Mouse (Mus musculus) midbrain, embryonic 15.5 days (tissue): ENCODE results near the gene Lamb3. TPM values are rescaled to one million over a fixed set of nuclear protein-coding genes. Genes with fewer than 3 reads are reported as not detected.
"Not testable (repeated sequence)": the region's sequence is repeated elsewhere in the genome, so short reads cannot be mapped to it uniquely, and the experiment has no call there.

Experiments
- ATAC-seq: fragments of 200-750 bp; cut with Nextera tagmentation; replicated peaks from 2 replicates; pipeline ENCODE4 v1.8.0; 2017; ENCODE audit warnings: moderate TSS enrichment
- H3K27ac ChIP-seq: fragments of 300-500 bp; sonication (generic); 2 replicates; pipeline ENCODE4 v1.5.1; 2015; ENCODE audit warnings: mild to moderate bottlenecking, inconsistent platforms
- H3K27me3 ChIP-seq: fragments of 300-500 bp; sonication (generic); replicated peaks from 2 replicates; pipeline ENCODE4 v1.6.1; 2015; ENCODE audit warnings: inconsistent platforms
- H3K36me3 ChIP-seq: fragments of 300-500 bp; sonication (generic); replicated peaks from 2 replicates; pipeline ENCODE4 v1.6.1; 2015; ENCODE audit warnings: inconsistent platforms
- H3K4me1 ChIP-seq: fragments of 300-500 bp; sonication (generic); 2 replicates; pipeline ENCODE4 v1.6.1; 2015; ENCODE audit warnings: inconsistent platforms
- H3K4me2 ChIP-seq: fragments of 300-500 bp; sonication (generic); 2 replicates; pipeline ENCODE4 v1.6.1; 2015; ENCODE audit warnings: inconsistent platforms, mild to moderate bottlenecking, moderate library complexity
- H3K4me3 ChIP-seq: fragments of 300-500 bp; sonication (generic); 2 replicates; pipeline ENCODE4 v1.5.1; 2015; ENCODE audit warnings: mild to moderate bottlenecking, inconsistent platforms
- H3K9ac ChIP-seq: fragments of 300-500 bp; sonication (generic); 2 replicates; pipeline ENCODE4 v1.6.1; 2015; ENCODE audit warnings: mild to moderate bottlenecking, inconsistent platforms
- H3K9me3 ChIP-seq: fragments of 300-500 bp; sonication (generic); 2 replicates; pipeline ENCODE4 v1.6.1; 2016; ENCODE audit warnings: inconsistent platforms
- WGBS: fragments of 180-500 bp; shearing (Covaris S2); methylation state at CpG from one replicate; pipeline ENCODE4 v1.1.7; 2015; ENCODE audit warnings: mixed read lengths; 5-methylcytosine and 5-hydroxymethylcytosine counted together
- polyA plus RNA-seq: library from polyadenylated mRNA; unstranded; fragments of >200 nt; fragmentation: Nextera tagmentation; extraction: Ambion mirVana; gene quantifications from 2 replicates; pipeline ENCODE4 v1.2.1, GENCODE M21; 2015

Lamb3 gene
- polyA plus RNA-seq, 1 experiment from 2014 or later: 1.1 TPM

DNA sequence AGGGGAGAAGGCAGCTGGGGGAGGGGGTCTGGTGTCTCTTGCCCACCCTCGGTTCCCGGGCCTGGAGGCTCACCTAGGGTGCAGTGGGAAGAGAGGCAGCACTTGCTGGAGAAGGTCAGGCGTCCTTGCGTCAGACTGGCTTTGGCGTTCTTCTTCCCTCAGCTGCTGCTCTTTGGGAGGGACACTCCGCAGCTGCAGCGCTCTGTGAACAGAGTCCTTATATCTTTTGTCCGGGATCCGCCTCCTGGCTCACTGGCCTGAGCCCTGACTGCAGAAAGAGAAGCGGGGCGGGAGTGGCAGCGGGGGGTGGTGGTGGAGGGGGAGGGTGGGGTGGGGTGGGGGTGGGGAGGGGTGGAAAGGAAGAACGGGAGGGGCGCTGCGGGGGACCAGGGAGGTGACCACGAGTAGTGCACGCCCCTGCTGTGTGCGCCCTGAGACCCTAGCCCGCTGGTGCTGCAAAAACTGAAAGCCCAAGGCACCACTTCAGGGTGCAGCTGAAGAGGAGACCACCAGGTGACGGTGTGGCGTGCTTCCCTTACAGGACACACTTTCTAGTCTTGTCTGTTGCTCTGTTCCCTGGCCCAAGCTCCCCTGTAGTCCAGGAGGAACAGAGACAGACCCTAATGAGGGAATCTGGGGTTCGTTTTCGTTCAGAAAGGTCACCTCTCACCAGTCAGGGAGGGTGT, 65.6 kb downstream of the Lamb3 start, which contains the start of gene G0s2:
G0s2 (minus strand) TSS at position 302 of the 686 bp plus-strand sequence.
- Histone ChIP-seq H3K4me2 (peak within 1 kb of the TSS; percentile 54), H3K27ac (peak within 1 kb of the TSS; percentile 63), H3K4me3 (peak within 1 kb of the TSS; percentile 28), H3K9me3 (no peaks in the 10 kb centered on the region), H3K27me3 (no peaks in the 10 kb centered on the region; the same call in 1 of the 2 replicates), H3K36me3 (no peaks in the 10 kb centered on the region), H3K9ac (peak within 1 kb of the TSS; percentile 44), H3K4me1 (peaks cover 13% of the 10 kb centered on the region)
- peak; percentile 83 for ATAC-seq
- under 1% methylated on average over 20 of the region's 23 CpGs for WGBS

DNA sequence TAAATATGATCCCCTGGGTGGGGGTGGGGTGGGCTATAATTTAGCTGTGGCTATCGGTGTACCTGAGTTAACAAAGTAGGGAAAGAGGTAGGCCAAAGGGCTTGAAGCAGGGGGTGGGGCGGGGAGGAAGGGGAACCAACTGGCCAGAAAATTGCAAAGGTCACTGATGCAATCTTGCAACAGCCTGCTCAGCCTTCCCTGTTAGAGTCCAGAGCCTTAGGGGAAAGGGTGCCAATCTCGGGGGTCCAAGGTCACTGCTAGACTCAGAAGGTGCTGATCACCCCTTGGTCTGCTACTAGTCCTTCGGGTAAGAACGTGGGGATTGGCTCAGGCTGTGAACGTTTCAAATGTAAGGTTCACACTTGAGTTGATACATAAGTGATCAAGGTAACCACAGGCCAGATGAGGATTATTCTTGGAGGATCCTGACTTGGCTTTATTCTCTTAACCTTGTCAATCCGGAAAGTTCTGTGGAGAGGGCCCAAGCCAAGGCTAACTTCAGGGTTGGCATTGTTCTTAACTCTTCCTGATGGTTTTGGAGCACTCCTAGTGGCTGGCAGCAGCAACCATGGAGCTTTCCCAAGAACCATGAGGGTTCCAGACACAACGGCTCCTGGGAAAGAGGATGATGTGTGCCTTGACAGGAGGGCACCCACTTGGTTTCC, 67.0 kb downstream of the Lamb3 start:
- no peak overlapping the region for H3K4me3 ChIP-seq
- no peaks in the 10 kb centered on the region for H3K9me3 ChIP-seq
- no peak overlapping the region for H3K4me2 ChIP-seq
- H3K4me1 ChIP-seq: peaks cover 13% of the 10 kb centered on the region
- H3K9ac ChIP-seq: no peak overlapping the region
- ATAC-seq: no peak
- WGBS: 84% methylated on average over 8 of the region's 8 CpGs
- no peaks in the 10 kb centered on the region for H3K36me3 ChIP-seq
- no peak overlapping the region for H3K27ac ChIP-seq
- no peaks in the 10 kb centered on the region; the same call in 1 of the 2 replicates for H3K27me3 ChIP-seq

DNA sequence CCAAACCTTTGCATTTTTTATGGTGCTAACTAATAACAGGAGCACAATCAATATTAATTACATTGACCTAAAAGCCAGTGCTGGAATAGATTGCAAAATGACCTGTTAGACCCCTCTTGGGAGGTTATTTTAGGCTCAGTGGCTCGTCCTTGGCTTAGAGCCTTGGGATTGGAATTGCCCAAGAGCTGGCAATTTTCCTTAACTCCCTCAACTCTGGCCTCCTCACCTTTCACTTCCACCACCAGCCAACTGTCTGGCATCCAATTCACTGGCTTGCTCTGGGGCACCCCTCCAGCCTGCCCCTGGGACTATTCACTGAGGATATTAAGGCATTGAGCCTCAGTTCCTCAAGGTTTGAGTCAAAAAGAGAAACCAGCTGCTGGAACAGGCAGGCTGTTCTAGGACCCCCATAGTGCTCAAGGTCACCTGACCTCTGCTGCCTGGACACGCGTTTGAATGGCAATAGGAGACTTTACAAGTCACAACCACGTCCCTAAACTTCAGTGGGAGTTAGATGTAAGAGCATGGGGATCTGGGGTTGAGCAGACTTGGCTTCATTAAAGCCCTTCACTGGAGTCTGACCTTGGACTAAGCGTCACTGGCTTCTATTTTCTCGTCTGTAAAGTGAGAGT, 71.0 kb downstream of the Lamb3 start:
- Histone ChIP-seq H3K36me3 (no peaks in the 10 kb centered on the region), H3K4me3 (no peak overlapping the region), H3K27me3 (no peaks in the 10 kb centered on the region; the same call in 1 of the 2 replicates), H3K9ac (no peak overlapping the region), H3K4me1 (0 out of 2 replicates have a peak, but pooled peaks cover under 1% of the 10 kb centered on the region), H3K27ac (no peak overlapping the region), H3K9me3 (no peaks in the 10 kb centered on the region), H3K4me2 (no peak overlapping the region)
- 39% methylated on average over 6 of the region's 6 CpGs for WGBS
- ATAC-seq: no peak

DNA sequence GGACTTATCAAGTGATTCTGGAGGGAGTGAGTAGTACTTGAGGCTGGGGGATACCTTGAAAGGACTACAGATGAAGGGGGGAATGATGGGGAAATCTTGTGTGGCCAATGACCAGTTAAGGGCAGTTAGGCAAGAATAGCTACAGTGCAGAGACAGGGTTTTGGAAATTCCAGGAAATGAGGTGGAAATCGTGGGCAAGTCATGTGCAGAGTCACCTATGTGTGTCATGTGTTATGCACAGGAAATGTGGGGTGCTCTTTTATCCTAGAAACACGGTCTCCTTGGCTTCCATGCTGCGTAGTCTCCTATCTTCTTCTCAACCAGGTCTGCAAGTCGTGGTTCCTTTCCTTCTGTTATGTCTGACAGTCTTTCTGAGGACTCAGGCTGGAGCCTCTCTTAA, 72.0 kb downstream of the Lamb3 start:
- ATAC-seq: no peak
- H3K27me3 ChIP-seq: no peaks in the 10 kb centered on the region; the same call in 1 of the 2 replicates
- WGBS: 77% methylated on average over 4 of the region's 4 CpGs

GRCm38 (mm10) chr1:193281344-193281743, 73.8 kb downstream of the Lamb3 start:
- 91% methylated on average over 2 of the region's 2 CpGs for WGBS
- Histone ChIP-seq H3K4me2 (no peak overlapping the region), H3K27ac (no peak overlapping the region), H3K27me3 (no peaks in the 10 kb centered on the region; the same call in 1 of the 2 replicates), H3K9me3 (no peaks in the 10 kb centered on the region), H3K36me3 (no peaks in the 10 kb centered on the region), H3K9ac (no peak overlapping the region), H3K4me3 (no peak overlapping the region), H3K4me1 (no peaks in the 10 kb centered on the region)
- ATAC-seq: no peak

More for the DNA sequence above, 72.0 kb downstream of the Lamb3 start:
- H3K4me3 ChIP-seq: no peak overlapping the region
- H3K9ac ChIP-seq: no peak overlapping the region
- H3K4me2 ChIP-seq: no peak overlapping the region
- H3K36me3 ChIP-seq: no peaks in the 10 kb centered on the region
- H3K9me3 ChIP-seq: no peaks in the 10 kb centered on the region
- no peak overlapping the region for H3K27ac ChIP-seq
- no peaks in the 10 kb centered on the region for H3K4me1 ChIP-seq

DNA sequence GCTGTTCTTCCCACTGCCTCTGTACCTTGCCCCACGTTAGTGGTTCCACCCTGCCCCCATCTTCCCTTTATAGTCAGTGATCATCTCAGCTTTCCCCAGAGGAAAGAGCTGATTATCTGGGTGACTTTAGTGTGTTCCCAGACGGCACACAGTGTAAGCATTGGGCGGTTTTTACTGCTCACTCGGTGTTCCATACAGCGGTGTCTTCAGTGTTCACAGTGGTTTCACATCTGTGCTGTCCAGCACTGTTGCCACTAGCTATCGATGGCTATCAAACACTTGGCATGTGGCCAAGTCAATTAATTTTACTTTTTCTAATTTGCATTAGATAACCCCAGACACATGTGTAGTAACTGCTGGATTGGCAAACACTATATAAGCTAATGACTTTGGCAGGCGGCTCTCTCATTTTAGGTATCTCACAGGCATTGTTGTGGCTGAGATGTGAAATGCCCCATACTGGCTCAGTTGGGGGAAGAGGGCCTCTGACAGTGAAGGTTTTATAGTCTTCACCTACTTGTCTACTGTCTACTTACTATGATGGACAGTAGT, 76.8 kb downstream of the Lamb3 start:
- Histone ChIP-seq H3K4me2 (no peak overlapping the region), H3K36me3 (no peaks in the 10 kb centered on the region), H3K9ac (no peak overlapping the region), H3K9me3 (no peaks in the 10 kb centered on the region), H3K4me1 (no peaks in the 10 kb centered on the region), H3K27me3 (no peaks in the 10 kb centered on the region), H3K4me3 (no peak overlapping the region), H3K27ac (no peak overlapping the region)
- 73% methylated on average over 7 of the region's 7 CpGs for WGBS
- ATAC-seq: no peak

GRCm38 (mm10) chr1:193285766-193286325, 78.3 kb downstream of the Lamb3 start:
- H3K27ac ChIP-seq, H3K36me3 ChIP-seq, H3K4me1 ChIP-seq, H3K4me3 ChIP-seq, H3K9me3 ChIP-seq, H3K27me3 ChIP-seq, ATAC-seq, H3K9ac ChIP-seq, H3K4me2 ChIP-seq: not testable (repeated sequence)
- WGBS: 94% methylated on average over 3 of the region's 3 CpGs

DNA sequence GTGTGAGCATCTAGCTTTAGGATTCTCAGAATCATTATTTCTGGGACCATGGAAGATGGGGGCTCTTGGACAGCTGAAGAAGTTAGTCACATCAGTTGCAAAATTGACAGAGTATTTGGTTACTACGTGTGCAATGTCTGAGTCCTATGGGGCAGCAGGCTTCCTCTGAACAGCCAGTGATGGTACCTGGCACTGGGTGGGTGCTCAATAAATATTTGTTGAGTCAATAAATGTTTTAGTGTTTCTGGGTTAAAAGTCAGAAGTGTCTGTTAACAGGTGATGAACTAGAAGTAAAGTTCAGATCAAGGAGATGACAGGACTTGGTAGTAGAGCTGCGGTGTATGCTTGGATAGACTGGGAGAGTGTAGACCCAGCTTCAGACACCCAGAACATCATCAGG, 80.1 kb downstream of the Lamb3 start:
- Histone ChIP-seq H3K9ac (no peak overlapping the region), H3K4me2 (no peak overlapping the region), H3K27me3 (no peaks in the 10 kb centered on the region), H3K27ac (no peak overlapping the region), H3K4me3 (no peak overlapping the region), H3K36me3 (no peaks in the 10 kb centered on the region), H3K4me1 (no peaks in the 10 kb centered on the region), H3K9me3 (no peaks in the 10 kb centered on the region)
- 96% methylated on average over 2 of the region's 2 CpGs for WGBS
- no peak for ATAC-seq

DNA sequence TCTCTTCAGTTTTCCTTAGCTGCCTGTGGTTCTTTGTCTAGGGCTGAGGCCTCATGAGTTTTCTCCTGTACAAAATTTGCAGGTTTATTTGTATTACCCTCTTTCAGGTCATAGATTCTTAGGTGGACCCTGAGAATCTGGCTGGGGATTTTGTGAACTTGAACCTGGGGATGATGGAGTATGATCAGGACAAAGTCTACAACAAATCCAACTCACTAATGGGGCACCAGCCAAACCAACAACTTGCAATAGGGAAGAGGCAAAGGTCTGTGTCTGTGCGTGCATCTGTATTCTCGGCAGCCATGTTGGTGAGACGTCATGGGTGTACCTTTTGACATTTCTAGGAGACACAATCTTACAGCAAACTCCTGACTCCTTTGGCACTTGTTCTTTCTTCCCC, 81.6 kb downstream of the Lamb3 start:
- Histone ChIP-seq H3K4me1 (no peaks in the 10 kb centered on the region), H3K4me2 (no peak overlapping the region), H3K27me3 (no peaks in the 10 kb centered on the region), H3K27ac (no peak overlapping the region), H3K36me3 (no peaks in the 10 kb centered on the region), H3K4me3 (no peak overlapping the region), H3K9ac (no peak overlapping the region), H3K9me3 (no peaks in the 10 kb centered on the region)
- WGBS: 95% methylated on average over 3 of the region's 3 CpGs
- ATAC-seq: no peak

- Histone ChIP-seq H3K9ac (no peak overlapping the region), H3K4me1 (no peaks in the 10 kb centered on the region), H3K27ac (no peak overlapping the region), H3K4me2 (no peak overlapping the region), H3K9me3 (no peaks in the 10 kb centered on the region), H3K27me3 (no peaks in the 10 kb centered on the region), H3K36me3 (no peaks in the 10 kb centered on the region), H3K4me3 (no peak overlapping the region)
- 96% methylated on average over 5 of the region's 5 CpGs for WGBS
- ATAC-seq: no peak
These were observed 82.4 kb downstream of the Lamb3 start for GRCm38 (mm10) chr1:193289914-193290313.

GRCm38 (mm10) chr1:193290686-193291085, 83.2 kb downstream of the Lamb3 start:
- Histone ChIP-seq H3K27me3 (no peaks in the 10 kb centered on the region), H3K4me2 (no peak overlapping the region), H3K27ac (no peak overlapping the region), H3K9me3 (no peaks in the 10 kb centered on the region), H3K4me1 (no peaks in the 10 kb centered on the region), H3K4me3 (no peak overlapping the region), H3K36me3 (no peaks in the 10 kb centered on the region), H3K9ac (no peak overlapping the region)
- no peak for ATAC-seq

DNA sequence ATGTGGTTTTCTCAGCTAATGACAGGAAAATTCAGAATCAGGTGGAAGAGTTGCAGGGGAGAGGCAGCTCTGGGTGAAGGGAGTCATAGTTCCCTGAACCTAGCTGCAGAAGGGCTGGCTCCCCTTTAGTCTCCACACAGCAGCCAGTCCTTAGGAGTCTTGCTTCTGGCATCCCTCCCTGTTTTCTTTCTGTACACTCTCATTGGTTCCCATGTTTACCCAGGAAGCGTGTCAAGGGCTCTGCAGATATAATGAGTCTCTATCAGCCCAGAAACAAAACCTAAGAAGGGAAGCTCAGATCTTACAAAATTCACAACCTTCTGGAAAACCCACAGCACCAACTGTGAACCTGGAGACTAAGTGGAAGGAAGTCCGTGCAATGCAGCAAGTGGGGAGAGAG, 85.5 kb downstream of the Lamb3 start:
- H3K4me1 ChIP-seq: no peaks in the 10 kb centered on the region

More for the DNA sequence above, 85.5 kb downstream of the Lamb3 start:
- H3K36me3 ChIP-seq: no peaks in the 10 kb centered on the region
- WGBS: 59% methylated on average over 2 of the region's 2 CpGs
- no peaks in the 10 kb centered on the region for H3K27me3 ChIP-seq
- no peak overlapping the region for H3K4me3 ChIP-seq
- H3K9me3 ChIP-seq: no peaks in the 10 kb centered on the region
- no peak overlapping the region for H3K27ac ChIP-seq
- H3K4me2 ChIP-seq: no peak overlapping the region
- no peak for ATAC-seq
- H3K9ac ChIP-seq: no peak overlapping the region
